Mouse (Mus musculus) G1E (cell line): Measurements from ENCODE around the gene Dcst1.

ENCODE experiments used
- CTCF ChIP-seq: IDR thresholded peaks from 2 replicates; pipeline ENCODE4 v1.5.1; 2012; ENCODE audit warnings: low read depth, low read length, inconsistent platforms, mixed read lengths
- GATA1 ChIP-seq: IDR thresholded peaks from 2 replicates; pipeline ENCODE4 v1.6.1; 2012; ENCODE audit warnings: borderline replicate concordance, low read length, inconsistent platforms, mixed read lengths
- TAL1 ChIP-seq: conservative IDR thresholded peaks from 2 replicates; pipeline ENCODE4 v1.6.1; 2012; ENCODE audit warnings: low read depth, low read length, inconsistent platforms, mixed read lengths

GRCm38 (mm10) chr3:89391663-89392511 is 26.8 kb upstream of the Dcst1 start:
- TF ChIP-seq CTCF, result no peak
- no peak for TF ChIP-seq GATA1
- no peak for TF ChIP-seq TAL1
